Mouse (Mus musculus) midbrain, postnatal 0 days (tissue): ENCODE measurements at regions not wholly inside any gene's neighbourhood (a gene's known extent, or its start where the extent isn't known, plus 50 kb on each side); places are given as distances from the start of the nearest gene placed in this dataset.

Experiments
- ATAC-seq: fragments of 200-750 bp; cut with Nextera tagmentation; 2 replicates; pipeline ENCODE4 v1.8.0; 2017; ENCODE audit warnings: moderate number of reproducible peaks, mild to moderate bottlenecking, moderate TSS enrichment, moderate library complexity; ENCODE audit not compliant: low FRiP score
- DNase-seq: peaks from one replicate; pipeline ENCODE4 v3.0.0-alpha.2; 2015; ENCODE audit warnings: low spot score
- H3K27ac ChIP-seq: fragments of 300-500 bp; sonication (generic); 2 replicates; pipeline ENCODE4 v1.5.1; 2014; ENCODE audit warnings: low read depth, mild to moderate bottlenecking, low read length, mixed read lengths
- H3K27me3 ChIP-seq: fragments of 300-500 bp; sonication (generic); 2 replicates; pipeline ENCODE4 v1.6.1; 2014; ENCODE audit warnings: low read length, control low read depth, mixed read lengths; ENCODE audit not compliant: insufficient read depth
- H3K36me3 ChIP-seq: fragments of 300-500 bp; sonication (generic); 2 replicates; pipeline ENCODE4 v1.6.1; 2014; ENCODE audit warnings: low read length, control low read depth, mixed read lengths; ENCODE audit not compliant: insufficient read depth
- H3K4me1 ChIP-seq: fragments of 300-500 bp; sonication (generic); 2 replicates; pipeline ENCODE4 v1.6.1; 2014; ENCODE audit warnings: mild to moderate bottlenecking, control low read depth, antibody characterized with exemption, low read length, mixed read lengths; ENCODE audit not compliant: insufficient read depth
- H3K4me2 ChIP-seq: fragments of 300-500 bp; sonication (generic); 2 replicates; pipeline ENCODE4 v1.6.1; 2014; ENCODE audit warnings: low read depth, mild to moderate bottlenecking, low read length, mixed read lengths; ENCODE audit not compliant: poor library complexity, severe bottlenecking
- H3K4me3 ChIP-seq: fragments of 300-500 bp; sonication (generic); 2 replicates; pipeline ENCODE4 v1.5.1; 2014; ENCODE audit warnings: low read depth, mild to moderate bottlenecking, low read length, moderate library complexity
- H3K9ac ChIP-seq: fragments of 300-500 bp; sonication (generic); replicated peaks from 2 replicates; pipeline ENCODE4 v1.6.1; 2014; ENCODE audit warnings: mild to moderate bottlenecking, low read length, moderate library complexity, mixed read lengths; ENCODE audit not compliant: poor library complexity, severe bottlenecking
- H3K9me3 ChIP-seq: fragments of 300-500 bp; sonication (generic); 2 replicates; pipeline ENCODE4 v1.6.1; 2016; ENCODE audit warnings: low read length, control low read depth
- CTCF ChIP-seq: IDR thresholded peaks from 2 replicates; pipeline ENCODE4 v1.5.1; 2016; ENCODE audit warnings: antibody characterized with exemption, mild to moderate bottlenecking
- WGBS: fragments of 180-500 bp; shearing (Covaris S2); extraction: QIAGEN DNeasy Blood & Tissue Kit; methylation state at CpG from one replicate; pipeline ENCODE4 v1.1.7; 2014; 5-methylcytosine and 5-hydroxymethylcytosine counted together

- WGBS, result 76% methylated on average over 7 of the region's 7 CpGs
- Histone ChIP-seq H3K27ac (no peak overlapping the region), H3K27me3 (no peaks in the 10 kb centered on the region), H3K4me3 (no peak overlapping the region), H3K36me3 (no peaks in the 10 kb centered on the region), H3K4me2 (no peak overlapping the region), H3K9me3 (no peaks in the 10 kb centered on the region), H3K4me1 (no peaks in the 10 kb centered on the region), H3K9ac (no peak overlapping the region)
- ATAC-seq (no peak), DNase-seq (no peak)
- TF ChIP-seq CTCF, result no peak
These were observed 101.8 kb downstream of the Vgll3 start for GRCm38 (mm10) chr16:65916831-65917230.

- Histone ChIP-seq H3K27me3 (no peaks in the 10 kb centered on the region), H3K4me1 (no peaks in the 10 kb centered on the region), H3K4me2 (no peak overlapping the region), H3K9ac (no peak overlapping the region), H3K4me3 (no peak overlapping the region), H3K36me3 (no peaks in the 10 kb centered on the region), H3K9me3 (no peaks in the 10 kb centered on the region), H3K27ac (no peak overlapping the region)
- TF ChIP-seq CTCF, result no peak
- DNase-seq, result no peak
- 92% methylated on average over 1 of the region's 1 CpGs for WGBS
- no peak for ATAC-seq
These were observed 110.9 kb downstream of the Vgll3 start for GRCm38 (mm10) chr16:65925986-65926385.

- Histone ChIP-seq H3K36me3 (no peaks in the 10 kb centered on the region), H3K4me2 (no peak overlapping the region), H3K4me1 (no peaks in the 10 kb centered on the region), H3K27ac (no peak overlapping the region), H3K4me3 (no peak overlapping the region), H3K9ac (no peak overlapping the region), H3K27me3 (no peaks in the 10 kb centered on the region), H3K9me3 (no peaks in the 10 kb centered on the region)
- ATAC-seq, result no peak
- no peak for DNase-seq
- WGBS, result 79% methylated on average over 4 of the region's 4 CpGs
- TF ChIP-seq CTCF, result no peak
These were observed 148.8 kb downstream of the Vgll3 start for GRCm38 (mm10) chr16:65963829-65964228.

- Histone ChIP-seq H3K27me3 (no peaks in the 10 kb centered on the region), H3K9ac (no peak overlapping the region), H3K36me3 (no peaks in the 10 kb centered on the region), H3K4me2 (no peak overlapping the region), H3K9me3 (no peaks in the 10 kb centered on the region), H3K4me3 (no peak overlapping the region), H3K4me1 (no peaks in the 10 kb centered on the region), H3K27ac (no peak overlapping the region)
- no peak for TF ChIP-seq CTCF
- peak; percentile 29 for DNase-seq
- WGBS, result 27% methylated on average over 1 of the region's 1 CpGs
- no peak for ATAC-seq
These were observed 149.2 kb downstream of the Vgll3 start for GRCm38 (mm10) chr16:65964260-65964659.

- Histone ChIP-seq H3K27ac (no peak overlapping the region), H3K9me3 (no peaks in the 10 kb centered on the region), H3K4me3 (no peak overlapping the region), H3K9ac (no peak overlapping the region), H3K27me3 (no peaks in the 10 kb centered on the region), H3K4me1 (no peaks in the 10 kb centered on the region), H3K4me2 (no peak overlapping the region), H3K36me3 (no peaks in the 10 kb centered on the region)
- ATAC-seq (no peak), DNase-seq (no peak)
- no peak for TF ChIP-seq CTCF
- WGBS, result 81% methylated on average over 4 of the region's 4 CpGs
These were observed 162.0 kb downstream of the Vgll3 start for GRCm38 (mm10) chr16:65977075-65977474.

- no peaks in the 10 kb centered on the region for H3K4me1 ChIP-seq
- no peak for DNase-seq
- no peak overlapping the region for H3K4me2 ChIP-seq
- H3K4me3 ChIP-seq, result no peak overlapping the region
- H3K9ac ChIP-seq, result no peak overlapping the region
- no peaks in the 10 kb centered on the region for H3K9me3 ChIP-seq
- no peak overlapping the region for H3K27ac ChIP-seq
- H3K36me3 ChIP-seq, result no peaks in the 10 kb centered on the region
- no peak for ATAC-seq
- 41% methylated on average over 2 of the region's 2 CpGs for WGBS
- TF ChIP-seq CTCF, result no peak
- H3K27me3 ChIP-seq, result no peaks in the 10 kb centered on the region
These were observed 172.1 kb downstream of the Vgll3 start for GRCm38 (mm10) chr16:65987186-65987585.
